Mouse (Mus musculus): Measurements from ENCODE around the gene Cybrd1. TPM values are rescaled to one million over a fixed set of nuclear protein-coding genes. Genes with fewer than 3 reads are reported as not detected.
A peak's percentile ranks its signal among the peaks of the same experiment; 100 is the strongest.

Gene Cybrd1
- polyA plus RNA-seq, 1 experiment from 2014 or later = 0.52 TPM

DNA sequence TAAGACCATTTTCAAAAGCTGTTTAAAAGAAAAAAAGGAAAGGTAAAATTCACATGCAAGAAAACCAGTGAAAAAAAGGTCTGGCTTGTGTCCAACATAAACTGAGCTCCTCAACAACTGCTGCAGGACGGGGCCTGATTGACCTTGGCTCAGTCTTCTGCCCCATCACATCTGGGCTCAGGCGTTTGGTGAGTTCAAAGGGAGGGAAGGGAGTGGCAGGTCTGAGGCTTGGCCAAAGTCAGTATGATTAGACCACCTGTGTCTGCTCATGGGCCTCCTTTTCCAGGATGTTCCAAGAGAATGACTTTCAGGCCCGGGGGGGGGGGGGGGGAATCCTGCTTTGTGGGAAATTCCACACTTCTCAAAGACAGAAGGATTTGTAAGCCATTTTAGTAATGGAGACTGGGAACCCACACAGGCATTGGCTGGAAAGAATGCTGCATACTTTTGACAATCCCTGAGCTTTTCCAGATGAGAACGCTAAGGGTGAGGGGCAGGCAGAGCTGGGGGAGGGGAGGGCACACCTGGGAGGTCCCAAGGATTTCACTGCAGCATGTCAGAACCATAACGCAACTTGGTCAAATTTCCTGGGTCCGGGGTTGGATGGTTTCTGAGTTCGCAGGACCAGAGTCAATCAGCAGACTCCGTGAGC, 63.0 kb downstream of the Cybrd1 start:
- 64% methylated on average over 8 of the region's 8 CpGs for WGBS
- Histone ChIP-seq H3K4me1 (replicated peaks) (no peaks in the 10 kb centered on the region), H3K4me2 (replicated peaks) (no peak overlapping the region), H3K36me3 (no peaks in the 10 kb centered on the region), H3K27me3 (no peaks in the 10 kb centered on the region), H3K9ac (replicated peaks) (no peak overlapping the region), H3K9me3 (no peaks in the 10 kb centered on the region), H3K27ac (no peak overlapping the region), H3K4me3 (replicated peaks) (no peak overlapping the region)
- no peak for ATAC-seq

GRCm38 (mm10) chr2:71187950-71188349, 70.2 kb downstream of the Cybrd1 start:
- H3K27ac ChIP-seq = no peak overlapping the region
- no peaks in the 10 kb centered on the region for H3K36me3 ChIP-seq
- ATAC-seq = no peak
- no peak overlapping the region for H3K4me2 ChIP-seq (replicated peaks)
- H3K27me3 ChIP-seq = no peaks in the 10 kb centered on the region
- H3K9ac ChIP-seq (replicated peaks) = no peak overlapping the region
- H3K4me3 ChIP-seq (replicated peaks) = no peak overlapping the region
- WGBS = 80% methylated on average over 3 of the region's 3 CpGs
- H3K4me1 ChIP-seq (replicated peaks) = peaks cover 24% of the 10 kb centered on the region
- H3K9me3 ChIP-seq = no peaks in the 10 kb centered on the region

GRCm38 (mm10) chr2:71188861-71189260, 71.1 kb downstream of the Cybrd1 start:
- no peak for ATAC-seq
- Histone ChIP-seq H3K4me2 (replicated peaks) (no peak overlapping the region), H3K4me1 (replicated peaks) (peaks cover 24% of the 10 kb centered on the region), H3K27ac (no peak overlapping the region), H3K4me3 (replicated peaks) (no peak overlapping the region), H3K27me3 (no peaks in the 10 kb centered on the region), H3K36me3 (no peaks in the 10 kb centered on the region), H3K9me3 (no peaks in the 10 kb centered on the region), H3K9ac (replicated peaks) (no peak overlapping the region)
- WGBS = 56% methylated on average over 2 of the region's 2 CpGs

DNA sequence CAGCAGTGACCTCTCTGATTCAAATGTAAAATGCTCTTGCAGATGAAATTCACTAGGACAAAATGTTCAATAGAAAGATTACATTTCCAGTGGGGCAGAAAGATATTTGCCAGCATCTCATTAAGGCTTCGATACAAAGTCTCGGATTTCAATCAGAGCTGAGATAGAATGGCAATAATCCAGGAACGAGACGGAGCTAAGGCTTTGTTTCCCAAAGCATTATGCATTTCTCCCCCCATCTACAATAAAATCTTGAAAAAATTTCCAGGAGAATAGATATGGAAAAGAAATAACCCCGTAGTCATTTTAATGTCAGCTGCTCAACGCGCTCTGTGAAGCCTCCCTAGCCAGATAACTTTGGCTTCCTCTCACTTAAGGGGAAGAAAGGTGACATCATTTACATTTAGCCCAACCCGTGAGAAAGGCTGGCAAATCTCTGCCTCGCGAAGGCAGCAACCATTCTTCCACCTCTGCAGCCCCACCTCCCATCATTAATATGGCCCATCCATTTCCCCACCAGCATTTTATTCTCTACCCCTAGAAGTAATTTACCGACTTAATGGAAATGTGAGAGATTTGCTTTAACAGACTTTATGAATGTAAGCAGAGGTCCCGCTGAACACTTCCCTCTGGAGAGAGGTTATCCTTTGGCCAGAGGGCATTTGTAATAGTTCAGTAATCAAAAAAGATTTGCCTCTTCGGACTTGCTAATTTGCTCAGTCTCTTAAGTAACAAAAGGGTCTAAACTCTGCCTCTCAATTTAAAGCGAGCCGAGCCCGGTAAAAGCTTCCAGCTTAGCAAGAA, 73.9 kb downstream of the Cybrd1 start:
- no peaks in the 10 kb centered on the region for H3K27me3 ChIP-seq
- H3K4me1 ChIP-seq (replicated peaks) = peaks cover 30% of the 10 kb centered on the region
- 6% methylated on average over 16 of the region's 16 CpGs for WGBS
- H3K36me3 ChIP-seq = no peaks in the 10 kb centered on the region
- no peak overlapping the region for H3K9ac ChIP-seq (replicated peaks)
- H3K9me3 ChIP-seq = no peaks in the 10 kb centered on the region
- peak overlapping the region; percentile 17 for H3K4me3 ChIP-seq (replicated peaks)
- peak overlapping the region; percentile 47 for H3K4me2 ChIP-seq (replicated peaks)
- peak overlapping the region; percentile 70 for H3K27ac ChIP-seq
- 0 out of 2 replicates have a peak, but pooled peaks have one; percentile 57 for ATAC-seq

- peak overlapping the region; percentile 70 for H3K27ac ChIP-seq
- H3K4me1 ChIP-seq (replicated peaks) = peaks cover 30% of the 10 kb centered on the region
- peak; percentile 57; the same call in 1 of the 2 replicates for ATAC-seq
- peak overlapping the region; percentile 47 for H3K4me2 ChIP-seq (replicated peaks)
- H3K27me3 ChIP-seq = no peaks in the 10 kb centered on the region
- no peaks in the 10 kb centered on the region for H3K9me3 ChIP-seq
- H3K4me3 ChIP-seq (replicated peaks) = peak overlapping the region; percentile 17
- peak overlapping the region; percentile 29; the same call in 1 of the 2 replicates for H3K9ac ChIP-seq (replicated peaks)
- H3K36me3 ChIP-seq = no peaks in the 10 kb centered on the region
- WGBS = 23% methylated on average over 17 of the region's 17 CpGs
These were observed 74.6 kb downstream of the Cybrd1 start for GRCm38 (mm10) chr2:71192195-71192807.

Other genes starting within 250 kb of the Cybrd1 start
- 36.5 and 38.6 TPM in 2 replicates for gene Dcaf17, start 62.6 kb upstream of the Cybrd1 start, polyA plus RNA-seq (2015; fragmentation: Nextera tagmentation; extraction: Ambion mirVana)
- 13.4 and 15.8 TPM in 2 replicates for gene Mettl8, start 62.3 kb upstream of the Cybrd1 start, polyA plus RNA-seq (2015; fragmentation: Nextera tagmentation; extraction: Ambion mirVana)
- 184 and 211 TPM in 2 replicates for gene Dync1i2, start 93.8 kb downstream of the Cybrd1 start, polyA plus RNA-seq (2015; fragmentation: Nextera tagmentation; extraction: Ambion mirVana)
- gene Slc25a12, start 249.8 kb downstream of the Cybrd1 start, polyA plus RNA-seq (2015; fragmentation: Nextera tagmentation; extraction: Ambion mirVana) = 64.2 and 65.9 TPM in 2 replicates